Mouse (Mus musculus) layer of hippocampus, postnatal 25 days (tissue): ENCODE measurements at regions not wholly inside any gene's neighbourhood (a gene's known extent, or its start where the extent isn't known, plus 50 kb on each side); places are given as distances from the start of the nearest gene placed in this dataset.

Experiments used
- DNase-seq, 2 experiments: peaks; one replicate each; pipeline ENCODE4 v3.0.0; 2022; ENCODE audit warnings: mixed read lengths in 2 of 2, low spot score in 1 of 2; ENCODE audit errors: extremely low spot score in 1 of 2

GRCm38 (mm10) chr15:8582676-8583075 is 62.9 kb upstream of the Gm2310 start:
- DNase-seq, result no peak

DNA sequence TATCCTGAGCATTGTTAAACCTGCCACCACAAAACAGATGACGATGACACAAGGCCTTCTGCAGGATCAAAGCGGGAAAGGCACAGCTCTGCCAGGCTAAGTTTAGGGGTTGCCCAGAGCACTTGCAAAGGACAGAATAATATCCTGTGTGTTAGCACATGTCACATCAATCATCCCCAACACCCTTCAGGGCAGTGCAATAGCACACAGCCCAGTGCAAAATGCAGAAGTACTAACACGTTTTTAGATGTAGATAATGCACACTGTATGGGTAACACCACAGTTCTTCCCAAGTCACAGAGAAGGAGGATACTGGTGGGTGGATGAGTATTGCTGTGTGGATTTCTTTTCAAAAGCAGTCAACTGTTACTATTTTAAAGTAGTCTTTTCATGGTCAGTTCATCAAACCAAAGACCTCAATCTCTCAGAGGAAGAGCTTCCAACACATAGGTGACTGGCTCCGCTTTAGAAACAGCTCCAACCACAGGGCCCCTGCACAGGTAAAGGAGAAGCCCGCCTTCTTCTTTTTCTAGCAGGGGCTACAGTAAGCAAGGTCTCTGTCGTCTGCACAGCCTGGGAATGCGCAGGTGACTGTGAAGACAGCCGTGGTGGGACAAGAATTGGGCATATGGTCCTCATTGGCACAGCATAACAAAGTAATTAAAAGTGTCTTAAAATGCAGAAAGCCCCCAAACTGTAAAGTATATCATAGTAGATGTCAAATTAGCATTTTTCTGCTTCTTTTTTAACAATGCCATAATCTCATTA is 61.6 kb upstream of the Gm2310 start:
- DNase-seq, result no peak

DNA sequence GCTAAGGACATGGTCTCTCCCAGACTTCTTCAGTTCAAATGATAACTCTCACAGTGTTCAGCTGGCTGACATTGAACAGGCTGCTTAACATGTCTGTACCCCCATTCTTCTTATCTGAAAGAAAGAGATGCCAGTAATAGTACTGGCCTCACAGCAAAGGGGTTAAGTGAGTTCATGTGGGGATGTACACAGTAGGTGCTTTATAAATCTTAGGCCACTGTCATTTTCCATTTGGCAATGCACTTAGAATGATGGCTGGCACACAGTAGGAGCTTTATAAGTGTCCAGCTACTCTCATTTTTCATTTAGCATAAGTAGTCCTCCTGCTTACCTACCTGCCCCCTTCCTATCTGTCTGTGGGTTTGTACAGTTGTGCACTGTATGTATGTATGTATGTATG is 60.3 kb upstream of the Gm2310 start:
- DNase-seq, result no peak

DNA sequence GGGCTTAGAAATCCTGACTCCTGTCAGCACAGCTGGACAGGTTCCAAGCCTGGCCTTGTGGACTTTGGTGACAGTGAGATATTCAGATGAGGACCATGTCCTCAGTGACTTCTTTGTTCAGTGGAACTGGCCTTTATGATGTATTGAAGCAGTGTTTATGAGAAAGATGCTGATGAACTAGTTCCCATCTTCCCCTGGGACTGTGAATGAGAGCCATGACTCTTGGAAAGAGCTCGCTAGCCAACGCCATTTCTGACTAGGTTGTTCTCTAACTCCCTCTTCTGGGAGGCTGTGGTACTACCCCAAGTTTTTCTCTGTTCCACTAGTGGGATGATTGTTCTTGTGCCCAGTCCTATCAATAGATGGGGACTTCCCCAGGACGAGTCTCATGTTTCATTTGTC is 57.7 kb upstream of the Gm2310 start:
- DNase-seq, result peak in 1 of 2 experiments; percentile 61

GRCm38 (mm10) chr15:8576975-8577374 is 57.2 kb upstream of the Gm2310 start:
- no peak for DNase-seq

DNA sequence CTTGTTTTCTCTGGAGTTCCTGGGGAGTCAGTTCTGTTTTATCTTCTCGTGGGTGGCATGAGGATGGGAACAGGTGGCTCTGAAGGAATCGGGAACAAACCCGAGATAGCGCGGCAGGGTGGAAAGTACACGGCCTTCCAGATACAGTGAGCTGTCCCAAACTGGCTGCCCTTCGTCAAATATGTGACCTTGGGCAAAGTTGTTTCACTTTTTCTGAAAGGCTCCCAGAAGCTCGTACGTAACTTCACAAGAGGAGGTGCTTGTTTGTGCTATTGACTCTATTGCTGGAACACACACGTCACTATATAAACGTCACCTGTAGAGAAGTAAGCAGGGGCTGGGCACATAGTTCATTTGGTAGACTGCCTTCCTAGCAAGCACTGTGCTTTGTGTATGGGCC is 49.9 kb upstream of the Gm2310 start:
- DNase-seq, result no peak
